Mouse (Mus musculus) retina, embryonic 14.5 days (tissue): ENCODE measurements at regions not wholly inside any gene's neighbourhood (a gene's known extent, or its start where the extent isn't known, plus 50 kb on each side); places are given as distances from the start of the nearest gene placed in this dataset.
"Not testable (repeated sequence)": the region's sequence is repeated elsewhere in the genome, so short reads cannot be mapped to it uniquely, and the experiment has no call there.

Experiments
- DNase-seq: peaks from one replicate; pipeline ENCODE4 v3.0.0-alpha.2; 2015; ENCODE audit warnings: low spot score

DNA sequence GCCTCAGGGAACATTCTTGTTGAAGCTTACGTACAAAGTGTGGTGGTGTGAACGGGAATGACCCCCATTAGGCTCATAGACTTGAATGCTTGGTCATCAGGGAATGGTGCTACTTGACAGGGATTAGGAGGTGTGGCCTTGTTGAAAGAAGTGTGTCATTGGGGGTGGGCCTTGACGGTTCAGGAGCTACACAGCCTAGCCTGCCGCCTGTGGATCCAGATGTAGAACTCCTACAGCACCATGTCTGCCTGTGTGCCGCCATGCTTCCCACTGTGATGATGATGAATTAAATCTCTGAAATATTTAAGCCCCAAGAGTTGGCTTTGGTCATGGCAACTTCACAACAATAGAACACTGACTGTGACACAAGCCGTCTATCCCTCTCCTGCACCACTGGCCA is 163.6 kb downstream of the Ankrd50 start:
- DNase-seq = no peak

DNA sequence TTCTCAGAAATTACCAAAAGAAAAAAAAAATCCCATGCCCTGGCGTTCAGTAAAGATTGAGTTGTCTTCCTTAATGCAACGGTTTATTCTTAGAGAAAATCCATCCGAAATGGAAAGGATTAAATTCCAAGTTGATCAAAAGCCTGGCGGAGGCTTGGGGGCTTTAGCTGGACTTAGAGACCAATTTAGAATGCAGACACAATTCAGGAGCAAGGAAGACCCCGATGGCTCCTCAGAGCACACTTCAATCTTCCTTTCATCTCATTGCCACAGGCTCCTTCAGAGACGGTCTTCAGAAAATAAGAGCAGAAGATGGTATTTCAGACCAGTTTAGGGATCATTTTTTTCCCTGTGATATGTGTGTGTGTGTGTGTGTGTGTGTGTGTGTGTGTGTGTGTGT is 171.8 kb downstream of the Ankrd50 start:
- no peak for DNase-seq

DNA sequence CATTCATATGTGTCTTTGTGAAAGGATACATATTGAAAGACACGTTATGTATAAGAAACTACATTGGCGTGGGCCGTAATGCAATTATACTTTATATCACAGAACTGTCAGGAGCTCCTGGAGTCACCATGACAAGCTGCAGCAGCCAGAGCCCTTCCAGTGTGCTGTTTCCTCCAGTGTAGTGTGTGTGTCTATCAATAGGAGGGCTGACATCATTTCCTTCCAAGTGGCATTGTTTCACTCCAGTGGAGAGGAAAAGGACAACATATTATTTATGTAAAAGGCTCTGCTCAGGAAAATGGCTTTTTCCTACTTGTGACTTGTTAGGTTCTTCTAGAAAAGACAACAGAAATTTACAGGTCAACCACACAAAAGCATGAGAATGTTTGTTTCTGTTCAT is 172.5 kb downstream of the Ankrd50 start:
- no peak for DNase-seq

DNA sequence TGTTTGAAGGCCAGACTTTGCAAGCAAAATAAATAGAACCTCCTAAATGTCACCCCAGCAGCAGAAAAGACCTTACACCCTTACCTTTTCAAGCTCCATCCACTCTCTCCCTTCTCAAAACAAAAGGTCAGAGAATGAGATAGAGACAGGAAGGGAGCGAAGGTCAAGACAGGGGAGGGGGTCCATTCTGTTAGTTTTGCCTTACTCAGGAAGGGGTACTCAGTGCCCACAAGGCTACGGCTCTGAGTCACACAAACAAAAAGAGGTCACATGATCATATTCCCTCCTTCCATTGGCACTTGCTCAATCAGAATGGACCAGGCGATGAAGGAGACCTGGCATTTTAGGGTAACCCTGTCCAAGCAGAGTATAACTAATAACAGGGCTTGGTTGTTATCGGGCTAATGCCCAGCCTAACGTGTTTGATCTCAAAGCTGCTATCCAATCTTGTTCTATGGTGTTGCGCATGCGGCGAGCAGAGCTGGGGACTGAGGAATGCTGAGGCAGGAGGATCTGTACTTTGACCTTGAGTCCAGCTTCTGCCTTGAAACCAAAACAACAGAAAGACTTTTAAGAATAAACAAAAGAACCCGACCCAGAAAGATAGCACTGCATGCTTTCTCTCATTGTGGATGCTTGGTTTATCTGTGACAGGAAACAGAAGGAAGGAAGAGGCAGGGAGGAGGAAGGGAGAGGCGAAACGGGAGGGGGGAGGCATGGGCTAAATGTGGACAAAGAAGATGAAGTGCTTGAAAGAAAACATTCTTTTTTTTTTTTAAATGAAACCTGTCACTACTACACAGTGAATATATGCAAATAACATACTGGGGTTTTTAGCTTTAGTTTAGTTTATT is 184.5 kb downstream of the Ankrd50 start:
- DNase-seq = no peak

DNA sequence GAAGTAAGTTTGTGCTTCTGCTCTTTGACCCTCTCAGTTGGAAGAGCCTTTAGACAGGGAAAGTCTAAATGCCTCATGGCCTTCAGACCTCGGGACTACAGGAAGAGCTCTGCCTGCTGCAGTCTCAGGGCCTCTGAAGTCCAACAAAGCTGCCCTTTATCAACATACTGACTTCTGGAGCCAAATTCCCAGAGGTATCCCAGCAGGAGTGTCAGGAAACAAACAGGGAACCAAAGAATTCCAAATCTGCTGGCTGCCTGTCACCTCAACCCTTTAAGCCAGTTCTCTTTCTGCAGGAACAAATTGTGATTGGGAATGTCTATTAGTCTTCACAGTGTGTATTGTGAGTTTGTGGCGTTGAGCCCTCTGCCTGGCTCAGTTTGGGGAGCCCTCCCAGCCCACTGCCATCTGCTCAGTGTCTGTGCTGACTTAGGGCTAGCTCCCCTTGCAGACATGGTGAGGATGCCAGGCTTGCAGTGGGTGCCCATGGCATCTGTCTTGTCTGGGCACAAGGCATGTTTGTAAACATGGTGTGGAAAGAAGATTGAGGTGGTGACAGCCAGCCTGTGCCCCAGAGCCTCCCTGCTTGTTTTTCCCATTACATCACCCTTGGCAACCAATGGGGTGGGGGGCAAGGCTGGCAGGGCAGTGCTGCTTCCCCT is 185.3 kb downstream of the Ankrd50 start:
- DNase-seq = no peak

DNA sequence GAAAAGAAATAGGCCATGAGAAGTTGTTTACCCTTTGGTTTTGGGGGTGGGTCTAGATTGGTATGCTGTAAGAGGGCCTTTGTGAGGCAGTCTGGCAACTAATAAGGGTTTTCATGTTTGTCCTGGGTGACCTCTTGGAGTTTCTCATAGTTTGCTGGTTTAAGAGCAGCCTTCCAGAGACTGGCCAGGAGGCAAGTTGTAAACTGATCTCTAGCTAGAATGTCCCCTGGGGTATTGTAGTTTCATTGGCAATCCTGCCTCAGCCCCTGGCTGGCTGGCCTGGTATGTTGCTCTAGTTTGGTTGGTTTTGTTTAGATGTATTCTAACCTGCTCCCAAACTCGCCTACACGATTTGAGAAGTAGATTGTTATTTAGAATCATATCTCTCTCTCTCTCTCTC is 187.1 kb downstream of the Ankrd50 start:
- no peak for DNase-seq

- DNase-seq = no peak
These were observed 195.6 kb downstream of the Ankrd50 start for GRCm38 (mm10) chr3:38289062-38289461.

- no peak for DNase-seq
These were observed 200.9 kb downstream of the Ankrd50 start for GRCm38 (mm10) chr3:38283687-38284124.

DNA sequence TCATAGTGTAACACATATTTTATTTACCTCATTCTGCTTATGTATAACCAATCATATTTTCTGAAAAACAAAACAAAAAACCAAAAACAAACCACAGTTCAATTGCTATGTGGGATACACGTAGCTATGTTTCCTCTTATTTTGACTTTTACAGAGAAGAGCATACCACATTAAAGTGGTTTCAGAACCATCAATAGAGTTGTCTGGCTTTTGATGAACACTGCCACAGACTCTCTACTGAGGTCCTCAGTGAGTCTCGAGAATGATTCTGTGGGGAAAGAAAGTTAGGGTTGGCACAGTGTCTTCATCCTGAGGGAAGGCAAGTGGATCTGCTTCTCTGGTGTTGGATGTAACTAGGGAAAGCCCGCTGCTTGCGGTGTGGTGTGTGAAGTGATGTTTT is 201.8 kb downstream of the Ankrd50 start:
- no peak for DNase-seq

DNA sequence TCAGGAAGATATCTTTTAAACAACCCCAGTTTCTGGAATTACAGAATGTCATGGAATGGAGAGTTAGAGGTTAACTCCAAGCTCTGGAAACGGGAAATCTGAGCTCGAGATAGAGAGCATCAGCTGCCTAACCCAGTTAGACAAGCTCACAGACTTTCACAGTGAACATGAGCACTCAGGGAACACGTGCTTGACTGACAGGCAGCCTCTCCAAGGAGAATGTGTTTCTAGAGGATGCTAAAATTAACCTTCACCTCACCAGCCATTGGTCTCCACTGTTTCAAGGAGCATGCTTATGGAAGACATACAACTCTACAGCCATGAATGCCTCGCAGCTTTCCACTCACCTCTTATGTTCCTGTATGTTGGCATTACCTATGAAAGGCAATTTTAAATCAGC is 203.0 kb downstream of the Ankrd50 start:
- no peak for DNase-seq

GRCm38 (mm10) chr3:38280876-38281275 is 203.8 kb downstream of the Ankrd50 start:
- no peak for DNase-seq

- DNase-seq = no peak
These were observed 204.5 kb downstream of the Ankrd50 start for GRCm38 (mm10) chr3:38280105-38280504.

GRCm38 (mm10) chr3:38276948-38277504 is 207.6 kb downstream of the Ankrd50 start:
- DNase-seq = no peak

- DNase-seq = no peak
These were observed 209.3 kb downstream of the Ankrd50 start for GRCm38 (mm10) chr3:38275321-38275720.

DNA sequence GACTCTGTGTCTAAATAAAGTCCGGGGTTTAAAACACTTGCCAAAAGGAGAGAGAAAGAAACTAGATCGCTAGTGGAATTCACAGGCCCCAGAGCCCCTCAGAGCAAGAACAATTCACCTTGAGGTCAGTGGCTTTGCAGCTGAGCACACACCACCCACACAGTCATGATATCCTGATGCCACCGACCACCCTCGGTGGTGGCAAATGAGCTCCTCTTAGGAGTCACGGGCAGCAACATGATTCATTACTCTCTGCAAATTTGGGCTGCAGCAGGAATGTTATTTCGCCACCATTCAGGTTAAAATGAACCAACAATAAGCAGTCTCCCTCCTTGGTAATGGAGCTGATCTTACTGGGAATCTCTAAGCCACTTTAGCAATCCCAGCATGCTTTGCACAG is 213.9 kb downstream of the Ankrd50 start:
- no peak for DNase-seq

- no peak for DNase-seq
These were observed 216.4 kb downstream of the Ankrd50 start for GRCm38 (mm10) chr3:38268226-38268625.

DNA sequence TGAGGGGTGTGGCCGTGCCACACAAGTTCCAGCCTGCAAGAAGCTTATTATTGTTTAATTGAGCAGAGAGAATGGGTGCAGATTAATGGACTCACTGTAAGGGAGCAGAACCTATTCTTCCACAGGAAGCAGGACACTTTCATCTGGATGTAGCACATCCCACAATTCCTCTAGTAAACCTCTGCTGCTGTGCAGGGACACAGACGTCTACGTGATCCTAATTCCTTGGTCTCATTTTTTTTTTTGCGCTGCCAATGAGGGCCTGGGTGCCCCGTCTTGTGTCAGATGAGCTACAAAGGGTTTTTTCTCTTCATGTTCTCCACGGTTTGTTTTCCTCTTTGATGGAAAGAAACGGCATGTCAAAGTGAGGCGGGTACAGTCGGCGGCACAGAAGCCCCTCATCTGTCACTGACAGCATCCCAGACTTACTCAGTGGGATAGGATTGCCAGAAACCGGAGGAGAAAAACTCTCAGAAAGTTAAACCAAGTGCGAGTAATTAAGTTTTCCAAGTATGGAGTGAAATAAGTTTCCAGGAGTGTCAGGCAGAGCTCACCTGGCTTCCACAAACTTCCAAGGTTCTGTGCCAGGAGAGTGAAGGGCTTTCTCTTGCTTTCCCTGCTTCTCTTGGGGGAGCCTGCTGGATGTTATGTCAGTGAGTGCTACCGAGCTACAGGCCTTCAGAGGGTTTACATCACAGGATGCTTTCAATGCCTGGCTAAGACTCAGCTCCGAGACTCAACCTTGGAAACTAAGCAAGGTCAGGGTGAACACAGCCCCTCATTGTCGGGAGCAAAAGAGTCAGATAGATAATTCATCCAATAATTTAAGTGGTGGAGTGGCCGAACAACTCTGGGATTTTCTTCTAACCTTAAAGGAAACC is 221.1 kb downstream of the Ankrd50 start:
- no peak for DNase-seq

- DNase-seq = no peak
These were observed 223.1 kb downstream of the Ankrd50 start for GRCm38 (mm10) chr3:38261326-38262075.

GRCm38 (mm10) chr3:38259223-38259622 is 225.4 kb downstream of the Ankrd50 start:
- not testable (repeated sequence) for DNase-seq

DNA sequence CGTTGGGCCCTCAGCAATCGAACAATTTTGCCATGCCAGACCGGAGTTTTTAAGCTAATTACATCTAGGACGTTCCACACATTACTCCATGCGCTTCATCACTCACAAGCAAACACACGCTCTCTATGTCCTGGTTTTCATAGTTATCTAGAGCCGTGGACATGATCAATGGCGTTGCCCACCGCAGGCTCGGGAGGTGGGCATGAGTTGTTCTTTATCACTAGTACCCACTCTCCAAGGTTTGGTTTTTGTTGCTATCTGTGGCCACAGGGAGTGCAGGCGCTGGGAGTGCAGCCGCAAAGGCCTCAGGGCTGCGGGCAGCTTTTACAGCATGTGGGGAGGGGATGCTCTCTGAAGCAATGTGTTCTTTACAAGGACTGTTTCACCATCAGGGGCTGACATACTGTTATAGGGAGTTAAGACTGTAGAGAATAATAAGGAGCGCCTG is 226.8 kb downstream of the Ankrd50 start:
- no peak for DNase-seq

DNA sequence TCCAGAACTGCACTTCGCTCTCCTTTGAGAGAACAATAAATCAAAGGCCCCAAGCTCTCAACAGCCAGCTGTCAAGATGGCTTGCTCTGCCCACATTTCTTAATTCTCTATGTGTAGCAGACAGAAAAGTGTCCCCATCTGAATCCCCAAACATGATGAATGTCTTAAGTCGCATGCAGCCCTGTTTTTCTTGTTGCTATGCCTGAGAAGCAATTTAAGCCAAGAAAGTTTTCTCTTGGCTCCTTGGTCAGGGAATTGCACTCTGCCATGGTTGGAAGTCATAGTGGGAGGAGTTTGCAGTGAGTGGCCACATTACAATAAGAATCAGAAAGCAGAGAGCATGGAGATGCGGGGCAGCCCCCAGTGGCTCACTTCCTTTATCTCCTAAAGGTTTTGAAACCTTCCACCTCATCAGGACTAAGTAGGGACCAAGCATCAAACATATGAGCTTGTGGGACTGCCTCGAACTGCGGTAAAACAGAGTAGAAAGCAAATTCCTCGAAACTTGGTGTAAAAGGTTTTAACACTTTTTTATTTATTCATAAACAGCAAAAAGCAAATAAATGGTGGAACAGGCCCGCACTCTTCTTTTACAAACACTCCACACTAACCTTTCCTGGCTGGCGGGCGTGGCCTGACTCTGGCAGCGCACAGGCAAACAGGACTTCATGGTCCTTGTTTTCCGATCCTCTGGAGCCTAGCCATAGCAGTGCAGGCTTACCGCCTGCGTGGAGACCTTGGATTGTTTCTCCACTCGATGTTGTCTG is 227.4 kb downstream of the Ankrd50 start:
- DNase-seq = no peak
